Comparison of ENCODE assay signal across 10 mouse cellular contexts in the genomic region with DNA sequence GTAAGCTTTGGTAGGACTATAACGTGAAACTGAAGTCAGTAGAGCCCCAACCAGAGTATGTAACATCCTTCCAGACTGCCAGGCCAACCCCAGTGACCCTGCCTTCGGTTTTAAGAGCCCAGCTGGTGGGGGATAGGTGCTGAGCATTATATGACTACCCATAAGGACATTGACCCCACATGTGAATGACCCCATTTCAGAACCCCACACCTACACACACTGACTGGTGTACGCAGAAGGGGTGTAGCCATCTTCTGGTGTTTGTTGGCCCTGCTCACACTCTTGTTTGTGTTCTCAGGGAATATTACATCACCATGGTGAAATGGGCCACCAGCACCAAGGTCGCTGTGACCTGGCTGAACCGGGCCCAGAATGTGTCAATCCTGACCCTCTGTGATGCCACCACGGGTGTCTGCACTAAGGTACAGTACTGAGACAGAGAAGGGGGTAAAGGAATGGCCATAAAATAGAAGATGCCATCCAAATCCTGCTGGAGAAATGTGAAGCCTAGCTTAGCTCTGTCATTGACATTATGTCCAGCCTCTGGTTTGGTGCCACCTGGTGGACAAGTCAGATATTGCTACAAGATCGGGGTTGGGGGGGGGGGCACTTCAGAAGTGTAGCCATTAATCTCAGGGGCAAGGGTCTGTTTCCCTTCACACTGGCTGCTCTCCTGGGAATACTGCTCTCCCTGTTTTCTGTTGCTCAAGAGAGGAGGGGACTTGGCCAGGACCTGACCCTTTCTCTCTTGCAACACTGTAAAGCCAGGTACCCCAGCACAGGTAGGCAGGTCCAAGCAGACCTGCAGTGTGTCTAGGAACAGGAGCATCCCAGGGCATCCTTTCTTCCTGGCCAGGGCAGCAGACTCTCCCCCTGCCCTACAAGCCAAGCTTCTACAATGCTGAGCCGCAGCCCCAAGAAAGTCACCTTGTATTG.
DNase-seq lines count a peak whose midpoint lies in the region; ATAC-seq and TF ChIP-seq lines count a peak whose summit lies in the region.
"Had no signal": no experiment of that assay in that cellular context is flagged by ENCODE, and none has a peak within 500 bp of the region (broad histone marks: within the 10 kb centered on the region; RNA-seq: fewer than 3 reads in every experiment).

No protein-coding gene starts in this region.

- H3K9ac ChIP-seq in intestine, postnatal 0 days (ENCODE audit: low read depth, low read length), result no peak overlapping the region
- no peak overlapping the region for H3K9ac ChIP-seq in intestine, embryonic 15.5 days
- H3K9ac ChIP-seq in hindbrain, embryonic 12.5 days, result no peak overlapping the region
- no peak overlapping the region for H3K9ac ChIP-seq in lung, embryonic 14.5 days
- H3K9ac ChIP-seq: embryonic facial prominence, embryonic 13.5 days had no signal

- H3K4me3 ChIP-seq in intestine, postnatal 0 days (ENCODE audit: low read depth, low read length), result no peak overlapping the region
- H3K4me3 ChIP-seq in intestine, embryonic 15.5 days (replicated peaks), result no peak overlapping the region
- H3K4me3 ChIP-seq in G1E (ENCODE audit: low read depth, low read length), result no peak overlapping the region
- no peak overlapping the region for H3K4me3 ChIP-seq in hindbrain, embryonic 12.5 days
- H3K4me3 ChIP-seq in lung, embryonic 14.5 days (ENCODE audit: low read depth, low read length), result no peak overlapping the region
- H3K4me3 ChIP-seq: embryonic facial prominence, embryonic 13.5 days; megakaryocyte, embryonic 14.5 days had no signal

- no peaks in the 10 kb centered on the region for H3K36me3 ChIP-seq in intestine, postnatal 0 days (ENCODE audit: control insufficient read depth, insufficient read depth)
- H3K36me3 ChIP-seq in intestine, embryonic 15.5 days, result no peaks in the 10 kb centered on the region
- H3K36me3 ChIP-seq in G1E (replicated peaks), result no peaks in the 10 kb centered on the region
- no peaks in the 10 kb centered on the region for H3K36me3 ChIP-seq in hindbrain, embryonic 12.5 days
- H3K36me3 ChIP-seq in lung, embryonic 14.5 days (ENCODE audit: insufficient read depth), result no peaks in the 10 kb centered on the region
- H3K36me3 ChIP-seq: embryonic facial prominence, embryonic 13.5 days had no signal

- no peak overlapping the region for H3K27ac ChIP-seq in intestine, postnatal 0 days (ENCODE audit: low read depth, low read length)
- no peak overlapping the region for H3K27ac ChIP-seq in intestine, embryonic 15.5 days
- no peak overlapping the region for H3K27ac ChIP-seq in hindbrain, embryonic 12.5 days
- H3K27ac ChIP-seq in lung, embryonic 14.5 days (ENCODE audit: low read depth), result no peak overlapping the region
- H3K27ac ChIP-seq: embryonic facial prominence, embryonic 13.5 days had no signal

- ATAC-seq in intestine, postnatal 0 days, result no peak
- ATAC-seq in intestine, embryonic 15.5 days, result no peak
- no peak for ATAC-seq in G1E (ENCODE audit: extremely low read depth, insufficient number of reproducible peaks, low FRiP score, poor library complexity, severe bottlenecking)
- peak; percentile 67; the same call in 1 of the 2 replicates for ATAC-seq in hindbrain, embryonic 12.5 days (ENCODE audit: low FRiP score)
- no peak for ATAC-seq in lung, embryonic 14.5 days (ENCODE audit: insufficient read depth)

- no peaks in the 10 kb centered on the region for H3K4me1 ChIP-seq in intestine, postnatal 0 days (replicated peaks; ENCODE audit: control insufficient read depth, insufficient read depth, low read length)
- no peaks in the 10 kb centered on the region for H3K4me1 ChIP-seq in intestine, embryonic 15.5 days (replicated peaks)
- H3K4me1 ChIP-seq in G1E (ENCODE audit: insufficient read depth, low read depth, low read length), result no peaks in the 10 kb centered on the region
- no peaks in the 10 kb centered on the region; the same call in 1 of the 2 replicates for H3K4me1 ChIP-seq in hindbrain, embryonic 12.5 days
- H3K4me1 ChIP-seq in lung, embryonic 14.5 days (ENCODE audit: insufficient read depth), result no peaks in the 10 kb centered on the region
- H3K4me1 ChIP-seq: embryonic facial prominence, embryonic 13.5 days; megakaryocyte, embryonic 14.5 days had no signal

- TF ChIP-seq CTCF in intestine, postnatal 0 days (IDR thresholded peaks at IDR 0.05; ENCODE audit: low read depth), result peak; percentile 83
- peak; percentile 54 for TF ChIP-seq CTCF in G1E (IDR thresholded peaks at IDR 0.05; ENCODE audit: low read depth, low read length)
- TF ChIP-seq CTCF in lung, embryonic 14.5 days (IDR thresholded peaks at IDR 0.05; ENCODE audit: low read depth), result peak; percentile 79

- 57% methylated on average over 8 of the region's 8 CpGs for WGBS in intestine, postnatal 0 days
- 56% methylated on average over 8 of the region's 8 CpGs for WGBS in intestine, embryonic 15.5 days
- 58% methylated on average over 8 of the region's 8 CpGs for WGBS in hindbrain, embryonic 12.5 days
- WGBS in lung, embryonic 14.5 days, result 49% methylated on average over 8 of the region's 8 CpGs

- H3K27me3 ChIP-seq in intestine, postnatal 0 days (replicated peaks; ENCODE audit: control insufficient read depth, insufficient read depth, low read length), result no peaks in the 10 kb centered on the region
- H3K27me3 ChIP-seq in intestine, embryonic 15.5 days (replicated peaks), result no peaks in the 10 kb centered on the region
- peaks cover 4% of the 10 kb centered on the region; the same call in 1 of the 2 replicates for H3K27me3 ChIP-seq in G1E (ENCODE audit: insufficient read depth, low read length)
- H3K27me3 ChIP-seq in hindbrain, embryonic 12.5 days, result no peaks in the 10 kb centered on the region
- no peaks in the 10 kb centered on the region for H3K27me3 ChIP-seq in lung, embryonic 14.5 days (ENCODE audit: insufficient read depth, low read length)
- H3K27me3 ChIP-seq: embryonic facial prominence, embryonic 13.5 days; megakaryocyte, embryonic 14.5 days had no signal

- peak; percentile 27 for DNase-seq in G1E (ENCODE audit: low spot score)
- DNase-seq in c-Kit-positive CD71-positive TER-119-positive erythroid progenitor cells, embryonic 14.5 days (ENCODE audit: low spot score), result peak; percentile 24
- peak; percentile 42 for DNase-seq in lung, embryonic 14.5 days
- peak; percentile 63 for DNase-seq in retina, postnatal 1 day
- no peak for DNase-seq in gastrocnemius, postnatal 25 days

- H3K9me3 ChIP-seq in intestine, postnatal 0 days (ENCODE audit: control insufficient read depth), result no peaks in the 10 kb centered on the region
- no peaks in the 10 kb centered on the region for H3K9me3 ChIP-seq in intestine, embryonic 15.5 days
- no peaks in the 10 kb centered on the region for H3K9me3 ChIP-seq in G1E (replicated peaks)
- H3K9me3 ChIP-seq in hindbrain, embryonic 12.5 days (replicated peaks), result no peaks in the 10 kb centered on the region
- no peaks in the 10 kb centered on the region for H3K9me3 ChIP-seq in lung, embryonic 14.5 days (ENCODE audit: low read depth, low read length)
- H3K9me3 ChIP-seq: embryonic facial prominence, embryonic 13.5 days; megakaryocyte, embryonic 14.5 days had no signal

- H3K4me2 ChIP-seq in intestine, postnatal 0 days (replicated peaks; ENCODE audit: low read depth), result no peak overlapping the region
- H3K4me2 ChIP-seq in intestine, embryonic 15.5 days (replicated peaks), result no peak overlapping the region
- no peak overlapping the region for H3K4me2 ChIP-seq in hindbrain, embryonic 12.5 days (replicated peaks)
- H3K4me2 ChIP-seq in lung, embryonic 14.5 days, result no peak overlapping the region
- H3K4me2 ChIP-seq: embryonic facial prominence, embryonic 13.5 days had no signal
